Mouse (Mus musculus): ENCODE data around the gene Bnip2.

- TF ChIP-seq CTCF (IDR thresholded peaks at IDR 0.05) (no peak), EP300 (IDR thresholded peaks at IDR 0.05) (no peak)
Observed at GRCm38 (mm10) chr9:70006984-70007383, 17.7 kb downstream of the Bnip2 start.
